Mouse (Mus musculus) stomach, postnatal 0 days (tissue): Measurements from ENCODE around the gene Snx29.

Experiments used
- CTCF ChIP-seq: IDR thresholded peaks from 2 replicates; pipeline ENCODE4 v1.5.1; 2016; ENCODE audit warnings: antibody characterized with exemption, low read depth, mild to moderate bottlenecking, moderate library complexity
- EP300 ChIP-seq: optimal IDR thresholded peaks from 2 replicates; pipeline ENCODE3; 2016; ENCODE audit warnings: antibody characterized with exemption

GRCm38 (mm10) chr16:11437641-11438040 lies 114.9 kb downstream of the Snx29 start:
- TF ChIP-seq CTCF (no peak), EP300 (no peak)
